Mouse (Mus musculus): ENCODE measurements at regions not wholly inside any gene's neighbourhood (a gene's known extent, or its start where the extent isn't known, plus 50 kb on each side); places are given as distances from the start of the nearest gene placed in this dataset.

- DNase-seq (ENCODE audit: low spot score) (peak; percentile 40), ATAC-seq (ENCODE audit: low FRiP score) (no peak)
- no peak overlapping the region for H3K9ac ChIP-seq
- no peaks in the 10 kb centered on the region for H3K4me1 ChIP-seq (replicated peaks; ENCODE audit: control insufficient read depth, insufficient read depth, low read length)
- H3K4me3 ChIP-seq (replicated peaks; ENCODE audit: low read length) = no peak overlapping the region
- H3K4me2 ChIP-seq (replicated peaks) = no peak overlapping the region
- 74% methylated on average over 5 of the region's 5 CpGs for WGBS
- H3K27ac ChIP-seq = no peak overlapping the region
- H3K36me3 ChIP-seq (replicated peaks; ENCODE audit: control insufficient read depth, insufficient read depth) = no peaks in the 10 kb centered on the region
- no peaks in the 10 kb centered on the region for H3K9me3 ChIP-seq (ENCODE audit: control insufficient read depth, low read length)
- H3K27me3 ChIP-seq (ENCODE audit: control insufficient read depth, insufficient read depth, low read length) = no peaks in the 10 kb centered on the region
Observed at GRCm38 (mm10) chr5:76429441-76429840, 54.4 kb upstream of the Gm7271 start.

DNA sequence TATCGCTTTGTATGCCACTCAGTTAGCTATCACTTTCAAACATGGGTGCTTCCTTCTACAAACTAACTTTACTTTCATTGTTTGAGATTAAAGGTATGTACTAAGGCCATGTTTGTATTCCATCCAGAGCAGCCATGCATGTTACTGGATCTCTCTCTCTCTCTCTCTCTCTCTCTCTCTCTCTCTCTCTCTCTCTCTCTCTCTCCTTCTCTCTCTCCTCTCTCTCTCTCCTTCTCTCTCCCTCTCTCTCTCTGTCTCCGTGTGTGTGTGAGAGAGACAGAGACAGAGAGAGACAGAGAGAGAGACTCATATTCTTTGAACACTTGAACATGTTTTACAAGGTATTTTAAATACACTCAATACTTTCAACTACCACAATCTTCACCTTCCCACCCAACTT, 50.2 kb upstream of the Gm7271 start:
- H3K36me3 ChIP-seq (replicated peaks; ENCODE audit: control insufficient read depth, insufficient read depth) = no peaks in the 10 kb centered on the region
- no peaks in the 10 kb centered on the region for H3K4me1 ChIP-seq (replicated peaks; ENCODE audit: control insufficient read depth, insufficient read depth, low read length)
- no peaks in the 10 kb centered on the region for H3K9me3 ChIP-seq (ENCODE audit: control insufficient read depth, low read length)
- H3K27ac ChIP-seq = no peak overlapping the region
- H3K27me3 ChIP-seq (ENCODE audit: control insufficient read depth, insufficient read depth, low read length) = no peaks in the 10 kb centered on the region
- ATAC-seq (ENCODE audit: low FRiP score) (no peak), DNase-seq (ENCODE audit: low spot score) (no peak)
- no peak overlapping the region for H3K9ac ChIP-seq
- no peak overlapping the region for H3K4me2 ChIP-seq (replicated peaks)
- 97% methylated on average over 2 of the region's 2 CpGs for WGBS
- no peak overlapping the region for H3K4me3 ChIP-seq (replicated peaks; ENCODE audit: low read length)
